Mouse (Mus musculus) kidney, adult 2 months (tissue): Measurements from ENCODE around the gene Zp2. TPM values are rescaled to one million over a fixed set of nuclear protein-coding genes. Genes with fewer than 3 reads are reported as not detected.

Experiments used
- DNase-seq: peaks from one replicate; pipeline ENCODE4 v3.0.0; 2021
- H3K27ac ChIP-seq: fragments of 200-500 bp; 2 replicates; pipeline ENCODE4 v1.5.1; 2012; ENCODE audit warnings: low read depth, low read length, control low read depth, inconsistent platforms; ENCODE audit not compliant: insufficient read depth
- H3K27me3 ChIP-seq: fragments of 200-500 bp; replicated peaks from 2 replicates; pipeline ENCODE4 v1.6.1; 2012; ENCODE audit warnings: mild to moderate bottlenecking, moderate library complexity, low read length, inconsistent platforms; ENCODE audit not compliant: control insufficient read depth, insufficient read depth
- H3K36me3 ChIP-seq: fragments of 200-500 bp; 2 replicates; pipeline ENCODE4 v1.6.1; 2012; ENCODE audit warnings: mild to moderate bottlenecking, moderate library complexity, low read length, inconsistent platforms; ENCODE audit not compliant: control insufficient read depth, insufficient read depth
- H3K4me1 ChIP-seq: fragments of 200-500 bp; 2 replicates; pipeline ENCODE4 v1.6.1; 2011; ENCODE audit warnings: low read length; ENCODE audit not compliant: control insufficient read depth, insufficient read depth
- H3K4me3 ChIP-seq: fragments of 200-500 bp; 2 replicates; pipeline ENCODE4 v1.5.1; 2011; ENCODE audit warnings: mild to moderate bottlenecking, low read depth, low read length, control low read depth; ENCODE audit not compliant: insufficient read depth
- CTCF ChIP-seq: fragments of 200-500 bp; conservative IDR thresholded peaks from 2 replicates; pipeline ENCODE4 v1.5.1; 2011; ENCODE audit warnings: low read depth, mild to moderate bottlenecking, control low read depth, low read length, moderate library complexity, mixed read lengths; ENCODE audit not compliant: insufficient read depth, insufficient read length
- POLR2A ChIP-seq: fragments of 200-500 bp; IDR thresholded peaks from one replicate; pipeline ENCODE4 v1.6.1; 2011; ENCODE audit warnings: low read depth, low read length, control low read depth
- WGBS: fragments of 180-500 bp; shearing (Covaris S2); methylation state at CpG from one replicate; pipeline ENCODE4 v1.1.7; 2018; 5-methylcytosine and 5-hydroxymethylcytosine counted together
- polyA plus RNA-seq: library from polyadenylated mRNA; depleted of rRNA; stranded (reverse); fragments of >200 nt; gene quantifications from 2 replicates; pipeline ENCODE4 v1.2.3, GENCODE M21; 2012

Gene Zp2
- polyA plus RNA-seq, 1 experiment = not detected

GRCm38 (mm10) chr7:120142743-120143142 lies 2.3 kb downstream of the Zp2 start:
- Histone ChIP-seq H3K36me3 (no peaks in the 10 kb centered on the region), H3K27ac (no peak overlapping the region), H3K4me3 (no peak overlapping the region), H3K27me3 (no peaks in the 10 kb centered on the region), H3K4me1 (no peaks in the 10 kb centered on the region)
- no peak for TF ChIP-seq CTCF
- TF ChIP-seq POLR2A = no peak
- no peak for DNase-seq
- WGBS = 86% methylated on average over 1 of the region's 1 CpGs

GRCm38 (mm10) chr7:120128951-120129350 lies 16.1 kb downstream of the Zp2 start:
- no peak for DNase-seq
- no peaks in the 10 kb centered on the region for H3K4me1 ChIP-seq
- TF ChIP-seq CTCF (no peak), POLR2A (no peak)
- H3K27ac ChIP-seq = no peak overlapping the region
- 56% methylated on average over 4 of the region's 4 CpGs for WGBS
- no peaks in the 10 kb centered on the region for H3K27me3 ChIP-seq
- H3K36me3 ChIP-seq = no peaks in the 10 kb centered on the region
- H3K4me3 ChIP-seq = no peak overlapping the region

GRCm38 (mm10) chr7:120127686-120128059 lies 17.4 kb downstream of the Zp2 start:
- no peak for DNase-seq
- Histone ChIP-seq H3K27ac (no peak overlapping the region), H3K36me3 (no peaks in the 10 kb centered on the region), H3K4me1 (no peaks in the 10 kb centered on the region), H3K4me3 (no peak overlapping the region), H3K27me3 (no peaks in the 10 kb centered on the region)
- TF ChIP-seq POLR2A (no peak), CTCF (no peak)
- WGBS = 68% methylated on average over 4 of the region's 4 CpGs

- no peaks in the 10 kb centered on the region for H3K36me3 ChIP-seq
- no peak for DNase-seq
- WGBS = 46% methylated on average over 5 of the region's 5 CpGs
- no peak overlapping the region for H3K4me3 ChIP-seq
- H3K27me3 ChIP-seq = no peaks in the 10 kb centered on the region
- no peak for TF ChIP-seq CTCF
- no peak for TF ChIP-seq POLR2A
- H3K4me1 ChIP-seq = no peaks in the 10 kb centered on the region
- no peak overlapping the region for H3K27ac ChIP-seq
Measured at GRCm38 (mm10) chr7:120126976-120127685, 18.0 kb downstream of the Zp2 start.

GRCm38 (mm10) chr7:120124844-120125243 lies 20.2 kb downstream of the Zp2 start:
- no peaks in the 10 kb centered on the region for H3K27me3 ChIP-seq
- H3K27ac ChIP-seq = no peak overlapping the region
- TF ChIP-seq CTCF (peak; percentile 89), POLR2A (no peak)
- H3K4me1 ChIP-seq = no peaks in the 10 kb centered on the region
- DNase-seq = peak; percentile 84
- WGBS = 1% methylated on average over 3 of the region's 3 CpGs
- no peak overlapping the region for H3K4me3 ChIP-seq
- no peaks in the 10 kb centered on the region; the same call in 1 of the 2 replicates for H3K36me3 ChIP-seq

GRCm38 (mm10) chr7:120123776-120124175 lies 21.3 kb downstream of the Zp2 start:
- DNase-seq = peak; percentile 17
- no peaks in the 10 kb centered on the region; the same call in 1 of the 2 replicates for H3K36me3 ChIP-seq
- no peaks in the 10 kb centered on the region for H3K4me1 ChIP-seq

GRCm38 (mm10) chr7:120117529-120117928 lies 27.6 kb downstream of the Zp2 start:
- Histone ChIP-seq H3K36me3 (no peaks in the 10 kb centered on the region; the same call in 1 of the 2 replicates), H3K27ac (no peak overlapping the region), H3K27me3 (no peaks in the 10 kb centered on the region), H3K4me3 (no peak overlapping the region), H3K4me1 (no peaks in the 10 kb centered on the region)
- DNase-seq = no peak
- 42% methylated on average over 6 of the region's 6 CpGs for WGBS
- no peak for TF ChIP-seq POLR2A

More at GRCm38 (mm10) chr7:120123776-120124175, 21.3 kb downstream of the Zp2 start:
- H3K4me3 ChIP-seq = no peak overlapping the region
- no peaks in the 10 kb centered on the region for H3K27me3 ChIP-seq
- H3K27ac ChIP-seq = no peak overlapping the region
- 75% methylated on average over 4 of the region's 4 CpGs for WGBS
- TF ChIP-seq POLR2A = no peak
- no peak for TF ChIP-seq CTCF

- DNase-seq = no peak
- Histone ChIP-seq H3K27ac (no peak overlapping the region), H3K36me3 (no peaks in the 10 kb centered on the region; the same call in 1 of the 2 replicates), H3K4me1 (no peaks in the 10 kb centered on the region), H3K27me3 (no peaks in the 10 kb centered on the region), H3K4me3 (no peak overlapping the region)
- WGBS = 92% methylated on average over 5 of the region's 5 CpGs
- no peak for TF ChIP-seq POLR2A
- no peak for TF ChIP-seq CTCF
Measured at GRCm38 (mm10) chr7:120116976-120117375, 28.1 kb downstream of the Zp2 start.
